Mouse (Mus musculus) kidney, postnatal 14 days (tissue): ENCODE data around the gene Wdhd1.

Source experiments
- DNase-seq: peaks from one replicate; pipeline ENCODE4 v3.0.0; 2022; ENCODE audit warnings: mixed read lengths

The Wdhd1 gene

GRCm38 (mm10) chr14:47218766-47219606, 57.7 kb downstream of the Wdhd1 start:
- no peak for DNase-seq

DNA sequence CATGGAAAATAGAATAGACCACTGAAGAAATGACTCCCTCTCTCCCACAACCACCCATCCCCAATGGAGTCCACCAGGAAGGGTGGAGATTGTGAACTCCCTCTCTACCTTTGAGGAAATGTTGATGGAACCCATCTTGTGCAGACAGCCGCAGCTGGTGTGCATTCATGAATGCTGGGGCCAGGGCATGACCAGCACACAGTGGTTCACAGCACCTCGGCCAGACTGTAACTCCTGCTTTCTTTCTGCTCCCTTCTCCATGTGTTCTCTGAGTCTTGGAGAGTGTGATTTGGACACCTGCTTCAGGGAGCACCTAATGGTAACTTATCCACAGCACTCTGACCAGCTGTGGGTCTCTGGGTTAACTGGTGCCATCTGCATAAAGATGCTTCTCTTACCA, 60.1 kb downstream of the Wdhd1 start:
- no peak for DNase-seq

DNA sequence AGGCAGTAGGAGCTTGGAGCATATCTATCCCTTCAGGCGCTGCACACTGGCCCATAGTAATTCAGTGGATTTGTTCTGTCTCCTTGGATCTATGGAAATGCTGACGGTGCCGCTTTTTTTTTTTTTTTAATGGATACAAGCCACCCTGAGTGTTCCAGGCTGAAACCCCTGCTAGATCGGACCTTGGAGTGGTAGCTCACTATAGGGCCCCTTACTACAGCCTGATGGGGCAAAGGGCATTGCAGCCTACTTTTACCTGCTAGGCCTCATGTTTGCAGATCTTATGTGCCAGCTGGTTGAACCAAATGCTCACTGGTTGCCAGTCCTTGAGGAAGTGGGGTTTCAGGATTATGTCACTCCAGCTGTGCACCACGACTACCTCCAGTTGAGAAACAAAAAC, 62.3 kb downstream of the Wdhd1 start:
- DNase-seq = no peak

- DNase-seq = no peak
Observed at GRCm38 (mm10) chr14:47213305-47213704, 63.4 kb downstream of the Wdhd1 start.

DNA sequence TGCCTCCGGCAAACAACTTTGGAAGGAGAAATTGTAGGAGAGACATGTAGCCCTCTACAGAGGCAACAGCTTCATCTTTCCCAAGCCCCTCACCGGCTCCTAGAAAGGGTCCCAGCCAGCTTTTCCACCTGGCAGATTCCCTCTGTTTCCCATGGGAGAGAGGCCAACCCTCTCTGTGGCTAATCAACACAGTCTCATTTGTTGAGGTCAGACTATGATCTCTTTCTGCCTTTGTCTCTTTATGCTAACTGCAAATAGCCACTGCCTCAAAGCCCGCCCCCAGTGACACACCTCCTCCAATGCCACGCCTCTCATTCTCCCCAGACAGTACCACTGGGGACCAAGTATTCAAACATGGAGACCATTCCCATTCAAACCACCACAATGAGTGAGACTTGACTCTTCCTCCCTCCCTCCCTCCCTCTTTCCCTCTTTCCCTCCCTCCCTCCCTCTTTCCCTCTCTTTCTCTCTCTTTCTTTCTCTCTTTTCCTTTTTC, 66.9 kb downstream of the Wdhd1 start:
- no peak for DNase-seq

GRCm38 (mm10) chr14:47208564-47209493, 67.8 kb downstream of the Wdhd1 start:
- DNase-seq = no peak

- DNase-seq = no peak
Observed at GRCm38 (mm10) chr14:47206601-47207000, 70.1 kb downstream of the Wdhd1 start.

GRCm38 (mm10) chr14:47205270-47205972, 71.2 kb downstream of the Wdhd1 start:
- DNase-seq = no peak

DNA sequence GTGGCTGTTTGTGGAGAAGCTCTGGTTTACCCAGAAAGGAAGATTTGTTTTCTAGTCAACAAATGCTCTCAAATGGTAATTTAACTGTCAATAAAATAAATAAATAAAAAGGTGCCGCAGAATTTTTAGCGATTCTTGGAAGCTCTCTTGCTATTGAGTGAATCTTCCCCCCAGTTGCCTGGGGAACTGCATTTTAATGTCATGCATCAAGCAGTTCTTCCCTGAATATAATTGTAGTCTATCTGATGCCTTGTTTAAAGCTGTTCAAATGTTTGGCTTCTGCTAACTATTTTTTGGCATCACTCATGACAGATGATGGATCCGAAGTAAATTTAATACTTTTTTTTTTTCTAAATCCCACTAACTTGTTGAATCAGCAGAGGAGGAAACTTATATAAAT, 79.3 kb downstream of the Wdhd1 start:
- no peak for DNase-seq

DNA sequence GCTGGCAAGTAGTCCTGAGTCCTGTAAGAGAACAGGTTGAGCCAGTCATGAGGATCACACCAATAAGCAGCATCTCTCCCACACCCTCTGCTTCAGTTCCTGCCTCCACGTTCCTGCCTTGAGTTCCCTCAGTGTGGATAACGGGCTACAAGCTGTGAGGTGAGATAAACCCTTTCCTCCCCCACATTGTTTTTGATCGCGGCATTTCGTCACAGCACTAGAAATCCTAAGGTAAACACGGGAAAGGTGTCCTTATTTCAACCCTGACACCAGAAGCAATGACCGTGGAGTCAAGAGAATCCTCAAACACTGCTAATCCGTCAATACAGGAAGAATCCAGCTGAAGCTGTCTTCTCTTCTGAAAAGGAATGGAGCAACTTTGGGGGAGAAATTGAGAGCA, 79.9 kb downstream of the Wdhd1 start:
- no peak for DNase-seq

- no peak for DNase-seq
Observed at GRCm38 (mm10) chr14:47194096-47194495, 82.6 kb downstream of the Wdhd1 start.

DNA sequence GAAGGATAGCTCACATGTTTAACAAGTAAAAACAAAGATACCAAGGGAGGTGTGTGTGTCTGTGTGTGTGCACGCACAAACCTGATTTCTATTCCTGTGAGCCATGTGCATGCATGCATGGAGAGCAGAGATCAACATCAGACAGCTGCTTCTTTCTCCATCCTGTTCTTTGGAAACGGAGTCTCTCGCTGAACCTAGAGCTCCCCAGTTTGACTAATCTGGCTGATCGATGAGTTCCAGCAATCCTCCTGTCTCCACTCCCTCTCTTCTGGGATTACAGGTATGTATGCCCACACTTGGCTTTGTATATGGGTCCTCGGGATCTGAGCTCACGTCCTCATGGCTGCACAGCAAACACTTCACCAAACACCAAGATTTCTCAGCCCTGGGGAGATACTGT, 83.2 kb downstream of the Wdhd1 start:
- DNase-seq = no peak

- DNase-seq = no peak
Observed at GRCm38 (mm10) chr14:47191861-47192260, 84.8 kb downstream of the Wdhd1 start.
